Mouse (Mus musculus) limb, embryonic 14.5 days (tissue): ENCODE measurements around the gene Slc35b3. TPM values are rescaled to one million over a fixed set of nuclear protein-coding genes. Genes with fewer than 3 reads are reported as not detected.

Experiments
- ATAC-seq: fragments of 200-750 bp; cut with Nextera tagmentation; 2 replicates; pipeline ENCODE4 v1.8.0; 2017; ENCODE audit warnings: low read depth, moderate number of reproducible peaks, moderate TSS enrichment; ENCODE audit not compliant: low FRiP score
- DNase-seq: peaks from one replicate; pipeline ENCODE4 v3.0.0-alpha.2; 2015; ENCODE audit warnings: low spot score
- H3K27ac ChIP-seq: fragments of 300-500 bp; sonication (generic); replicated peaks from 2 replicates; pipeline ENCODE4 v1.5.1; 2014; ENCODE audit warnings: low read depth, mild to moderate bottlenecking, low read length, moderate library complexity, mixed read lengths
- H3K27me3 ChIP-seq: fragments of 300-500 bp; sonication (generic); 2 replicates; pipeline ENCODE4 v1.6.1; 2014; ENCODE audit warnings: low read length, mixed read lengths; ENCODE audit not compliant: control insufficient read depth, insufficient read depth
- H3K36me3 ChIP-seq: fragments of 300-500 bp; sonication (generic); 2 replicates; pipeline ENCODE4 v1.6.1; 2014; ENCODE audit warnings: mild to moderate bottlenecking, low read length, moderate library complexity, mixed read lengths; ENCODE audit not compliant: control insufficient read depth, insufficient read depth
- H3K4me1 ChIP-seq: fragments of 300-500 bp; sonication (generic); 2 replicates; pipeline ENCODE4 v1.6.1; 2014; ENCODE audit warnings: antibody characterized with exemption, low read length, mixed read lengths; ENCODE audit not compliant: control insufficient read depth, insufficient read depth
- H3K4me2 ChIP-seq: fragments of 300-500 bp; sonication (generic); replicated peaks from 2 replicates; pipeline ENCODE4 v1.6.1; 2014; ENCODE audit warnings: low read depth, mild to moderate bottlenecking, low read length, moderate library complexity; ENCODE audit not compliant: severe bottlenecking
- H3K4me3 ChIP-seq: fragments of 300-500 bp; sonication (generic); replicated peaks from 2 replicates; pipeline ENCODE4 v1.5.1; 2014; ENCODE audit warnings: low read length
- H3K9ac ChIP-seq: fragments of 300-500 bp; sonication (generic); 2 replicates; pipeline ENCODE4 v1.6.1; 2014; ENCODE audit warnings: mild to moderate bottlenecking, low read depth, low read length, moderate library complexity; ENCODE audit not compliant: severe bottlenecking
- H3K9me3 ChIP-seq: fragments of 300-500 bp; sonication (generic); 2 replicates; pipeline ENCODE4 v1.6.1; 2016; ENCODE audit warnings: low read length; ENCODE audit not compliant: control insufficient read depth
- POLR2A ChIP-seq: fragments of 200-500 bp; IDR thresholded peaks from 2 replicates; pipeline ENCODE4 v1.8.0; 2012; ENCODE audit warnings: inconsistent platforms, mild to moderate bottlenecking, moderate library complexity, borderline replicate concordance; ENCODE audit not compliant: insufficient read depth, insufficient read length; ENCODE audit errors: extremely low read depth
- WGBS: fragments of 180-500 bp; shearing (Covaris S2); extraction: QIAGEN DNeasy Blood & Tissue Kit; methylation state at CpG from one replicate; pipeline ENCODE4 v1.1.7; 2014; 5-methylcytosine and 5-hydroxymethylcytosine counted together
- polyA plus RNA-seq, 2 experiments: library from polyadenylated mRNA; depleted of rRNA in 1 of 2; stranded (reverse) in 1 of 2; unstranded in 1 of 2; fragments of >200 nt; fragmentation: Nextera tagmentation in 1 of 2; extraction: Ambion mirVana in 1 of 2; gene quantifications; 2 replicates each; pipeline versions ENCODE4 v1.2.1 to v1.2.3; 2012 to 2014

Gene Slc35b3
- polyA plus RNA-seq, 2 experiments: 42.0 to 43.2 TPM

DNA sequence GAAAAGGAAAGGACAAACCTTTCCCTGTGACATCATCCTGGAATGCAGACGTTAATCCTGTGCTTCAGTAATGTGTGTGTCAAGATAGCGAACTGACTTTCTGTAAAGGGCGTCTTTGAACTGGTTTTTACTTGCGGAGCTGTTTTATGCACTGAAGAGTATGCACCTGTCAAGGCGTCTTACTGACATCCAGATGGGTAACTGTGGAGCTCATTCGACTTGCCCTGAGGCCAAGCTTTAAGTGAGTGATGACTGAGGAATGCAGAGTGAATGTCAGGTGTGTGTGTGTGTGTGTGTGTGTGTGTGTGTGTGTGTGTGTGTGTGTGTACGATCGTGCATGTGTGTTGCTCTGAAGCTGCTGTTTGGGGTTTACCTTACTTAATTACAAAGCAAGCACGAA is 38.3 kb upstream of the Slc35b3 start:
- Histone ChIP-seq H3K27ac (no peak overlapping the region), H3K4me3 (no peak overlapping the region), H3K9me3 (no peaks in the 10 kb centered on the region), H3K9ac (no peak overlapping the region), H3K36me3 (no peaks in the 10 kb centered on the region), H3K4me2 (no peak overlapping the region), H3K4me1 (no peaks in the 10 kb centered on the region), H3K27me3 (no peaks in the 10 kb centered on the region)
- 53% methylated on average over 9 of the region's 9 CpGs for WGBS
- DNase-seq (no peak), ATAC-seq (no peak)
- no peak for TF ChIP-seq POLR2A

DNA sequence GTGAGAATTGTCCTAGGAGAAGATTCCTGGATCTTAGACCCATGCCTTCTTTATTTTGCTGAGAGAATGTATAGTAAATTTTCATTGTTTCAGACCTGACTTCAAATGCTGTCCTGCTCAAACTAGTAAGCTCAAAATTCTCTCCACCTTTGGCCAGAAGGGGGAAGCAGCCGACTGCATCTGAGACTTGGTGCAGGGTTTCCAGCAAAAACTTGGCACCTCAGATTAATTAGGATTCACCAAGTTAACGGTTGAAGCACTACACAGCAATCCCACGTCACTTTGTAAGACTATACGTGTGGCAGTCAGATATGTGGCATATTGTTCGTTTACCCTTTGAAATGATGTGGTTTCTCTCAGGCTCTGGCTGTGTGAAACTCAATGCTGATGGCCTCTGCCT is 31.9 kb upstream of the Slc35b3 start:
- WGBS: 24% methylated on average over 5 of the region's 5 CpGs
- no peak overlapping the region for H3K4me3 ChIP-seq
- no peaks in the 10 kb centered on the region for H3K4me1 ChIP-seq
- ATAC-seq (no peak), DNase-seq (peak; percentile 53)
- H3K9me3 ChIP-seq: no peaks in the 10 kb centered on the region
- H3K9ac ChIP-seq: no peak overlapping the region
- H3K4me2 ChIP-seq: no peak overlapping the region
- no peaks in the 10 kb centered on the region for H3K36me3 ChIP-seq
- no peak overlapping the region for H3K27ac ChIP-seq
- TF ChIP-seq POLR2A: no peak
- H3K27me3 ChIP-seq: no peaks in the 10 kb centered on the region

DNA sequence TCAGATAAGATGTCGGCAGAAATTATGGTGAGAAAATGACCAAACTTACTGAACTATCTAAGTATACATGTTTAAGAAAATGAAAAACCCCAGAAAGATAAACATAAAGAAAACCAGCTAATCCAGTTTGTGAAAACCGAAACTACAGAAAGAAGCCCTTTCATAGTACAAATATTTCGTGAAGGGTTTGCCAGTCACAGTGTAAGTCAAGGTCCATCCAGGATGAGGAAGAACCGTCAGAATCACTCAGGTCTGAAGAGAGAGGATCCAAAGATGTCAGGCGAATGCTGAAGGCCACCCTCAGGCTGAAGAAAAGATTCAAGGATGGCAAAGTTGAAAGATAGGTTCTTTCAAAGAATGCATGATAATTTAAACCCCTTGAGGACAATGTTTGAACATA is 23.1 kb upstream of the Slc35b3 start:
- WGBS: 87% methylated on average over 5 of the region's 5 CpGs
- no peak for DNase-seq
- Histone ChIP-seq H3K27ac (no peak overlapping the region), H3K27me3 (no peaks in the 10 kb centered on the region), H3K9ac (no peak overlapping the region), H3K4me3 (no peak overlapping the region), H3K4me1 (no peaks in the 10 kb centered on the region), H3K36me3 (no peaks in the 10 kb centered on the region), H3K4me2 (no peak overlapping the region), H3K9me3 (no peaks in the 10 kb centered on the region)
- TF ChIP-seq POLR2A: no peak
- no peak for ATAC-seq

DNA sequence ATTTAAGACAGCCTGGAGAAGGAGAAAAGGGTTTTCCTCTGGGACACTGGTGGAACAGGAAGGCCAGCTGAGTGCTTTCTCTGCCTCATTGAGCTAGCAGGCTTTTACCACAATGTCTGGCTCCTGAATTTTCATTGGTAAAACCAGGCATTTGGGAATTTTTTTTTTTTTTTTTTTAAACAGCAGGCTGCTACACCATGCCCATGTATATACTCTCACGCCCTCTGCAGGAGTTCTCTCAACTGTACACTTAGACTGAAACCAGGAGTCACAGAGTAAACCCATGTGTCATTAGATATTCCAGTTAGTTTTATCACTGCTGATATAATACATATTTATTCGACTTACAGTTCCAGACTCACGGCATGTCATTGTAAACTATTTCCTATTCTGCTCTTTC is 20.2 kb upstream of the Slc35b3 start:
- H3K36me3 ChIP-seq: no peaks in the 10 kb centered on the region
- no peaks in the 10 kb centered on the region for H3K9me3 ChIP-seq
- H3K4me2 ChIP-seq: no peak overlapping the region
- no peaks in the 10 kb centered on the region for H3K27me3 ChIP-seq
- no peak overlapping the region for H3K4me3 ChIP-seq
- no peak overlapping the region for H3K27ac ChIP-seq
- H3K4me1 ChIP-seq: peaks cover 5% of the 10 kb centered on the region; the same call in 1 of the 2 replicates
- no peak for ATAC-seq
- DNase-seq: no peak
- no peak overlapping the region for H3K9ac ChIP-seq
- TF ChIP-seq POLR2A: no peak
- 81% methylated on average over 3 of the region's 3 CpGs for WGBS

DNA sequence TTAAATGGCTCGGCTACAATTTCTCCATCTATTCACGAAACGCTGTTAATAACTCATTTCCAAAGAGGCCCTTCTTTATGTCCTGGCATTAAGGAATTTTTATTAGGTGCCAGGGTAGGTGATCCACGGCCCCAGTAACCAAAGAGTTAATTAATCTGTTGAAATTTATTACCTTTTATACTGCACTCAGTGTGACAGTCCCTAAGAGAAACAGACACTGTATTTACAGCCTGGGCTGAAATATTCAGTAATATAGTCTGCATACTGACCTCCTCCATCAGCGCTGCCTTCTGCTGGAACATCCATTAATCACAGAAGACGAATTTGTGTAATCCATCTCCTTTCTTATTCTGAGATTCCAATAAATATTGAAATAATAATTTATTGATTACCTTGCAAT is 16.3 kb upstream of the Slc35b3 start:
- H3K9me3 ChIP-seq: no peaks in the 10 kb centered on the region
- no peak for DNase-seq
- no peak overlapping the region for H3K9ac ChIP-seq
- H3K27ac ChIP-seq: no peak overlapping the region
- H3K4me3 ChIP-seq: no peak overlapping the region
- no peaks in the 10 kb centered on the region for H3K27me3 ChIP-seq
- no peak overlapping the region for H3K4me2 ChIP-seq
- WGBS: 29% methylated on average over 6 of the region's 6 CpGs
- H3K4me1 ChIP-seq: peaks cover 5% of the 10 kb centered on the region; the same call in 1 of the 2 replicates
- no peaks in the 10 kb centered on the region for H3K36me3 ChIP-seq
- ATAC-seq: no peak
- TF ChIP-seq POLR2A: no peak

DNA sequence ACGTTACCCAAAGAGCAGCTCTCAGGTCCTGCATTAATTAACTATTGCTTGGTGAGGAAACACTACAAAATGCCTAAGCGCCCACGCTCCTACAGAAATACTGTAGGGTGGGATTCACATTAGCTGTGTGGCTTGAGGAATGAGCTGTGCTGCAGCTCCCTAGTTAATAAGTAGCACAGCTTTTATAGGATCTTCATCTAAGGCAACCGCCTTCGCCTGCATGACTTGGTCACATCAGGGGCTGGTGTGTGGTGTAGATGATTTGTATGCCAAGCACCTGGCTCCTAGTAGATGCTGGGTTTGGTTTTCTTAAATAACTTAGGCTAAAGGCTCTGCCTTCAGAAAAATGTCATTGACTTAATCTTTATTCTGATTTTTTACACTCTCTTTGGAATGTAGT is 15.2 kb upstream of the Slc35b3 start:
- Histone ChIP-seq H3K4me3 (no peak overlapping the region), H3K4me2 (no peak overlapping the region), H3K27ac (no peak overlapping the region), H3K4me1 (peaks cover 5% of the 10 kb centered on the region; the same call in 1 of the 2 replicates), H3K9me3 (no peaks in the 10 kb centered on the region), H3K36me3 (no peaks in the 10 kb centered on the region), H3K9ac (no peak overlapping the region), H3K27me3 (no peaks in the 10 kb centered on the region)
- TF ChIP-seq POLR2A: no peak
- DNase-seq: no peak
- ATAC-seq: no peak
- 80% methylated on average over 5 of the region's 5 CpGs for WGBS
